Mouse (Mus musculus) kidney, adult 2 months (tissue): ENCODE measurements at regions not wholly inside any gene's neighbourhood (a gene's known extent, or its start where the extent isn't known, plus 50 kb on each side); places are given as distances from the start of the nearest gene placed in this dataset.
A peak's percentile ranks its signal among the peaks of the same experiment; 100 is the strongest.

Experiments
- DNase-seq: peaks from one replicate; pipeline ENCODE4 v3.0.0; 2021
- H3K27ac ChIP-seq: fragments of 200-500 bp; 2 replicates; pipeline ENCODE4 v1.5.1; 2012; ENCODE audit warnings: low read depth, low read length, control low read depth, inconsistent platforms; ENCODE audit not compliant: insufficient read depth
- H3K27me3 ChIP-seq: fragments of 200-500 bp; replicated peaks from 2 replicates; pipeline ENCODE4 v1.6.1; 2012; ENCODE audit warnings: mild to moderate bottlenecking, moderate library complexity, low read length, inconsistent platforms; ENCODE audit not compliant: control insufficient read depth, insufficient read depth
- H3K36me3 ChIP-seq: fragments of 200-500 bp; 2 replicates; pipeline ENCODE4 v1.6.1; 2012; ENCODE audit warnings: mild to moderate bottlenecking, moderate library complexity, low read length, inconsistent platforms; ENCODE audit not compliant: control insufficient read depth, insufficient read depth
- H3K4me1 ChIP-seq: fragments of 200-500 bp; 2 replicates; pipeline ENCODE4 v1.6.1; 2011; ENCODE audit warnings: low read length; ENCODE audit not compliant: control insufficient read depth, insufficient read depth
- H3K4me3 ChIP-seq: fragments of 200-500 bp; 2 replicates; pipeline ENCODE4 v1.5.1; 2011; ENCODE audit warnings: mild to moderate bottlenecking, low read depth, low read length, control low read depth; ENCODE audit not compliant: insufficient read depth
- CTCF ChIP-seq: fragments of 200-500 bp; conservative IDR thresholded peaks from 2 replicates; pipeline ENCODE4 v1.5.1; 2011; ENCODE audit warnings: low read depth, mild to moderate bottlenecking, control low read depth, low read length, moderate library complexity, mixed read lengths; ENCODE audit not compliant: insufficient read depth, insufficient read length
- POLR2A ChIP-seq: fragments of 200-500 bp; IDR thresholded peaks from one replicate; pipeline ENCODE4 v1.6.1; 2011; ENCODE audit warnings: low read depth, low read length, control low read depth
- WGBS: fragments of 180-500 bp; shearing (Covaris S2); methylation state at CpG from one replicate; pipeline ENCODE4 v1.1.7; 2018; 5-methylcytosine and 5-hydroxymethylcytosine counted together

GRCm38 (mm10) chr16:95057596-95057995 is 60.1 kb upstream of the Kcnj6 start:
- Histone ChIP-seq H3K4me1 (no peaks in the 10 kb centered on the region), H3K36me3 (no peaks in the 10 kb centered on the region), H3K4me3 (no peak overlapping the region), H3K27me3 (no peaks in the 10 kb centered on the region), H3K27ac (no peak overlapping the region)
- no peak for DNase-seq
- TF ChIP-seq CTCF (no peak), POLR2A (no peak)
- whole genome bisulfite sequencing, result 13% methylated on average over 1 of the region's 1 CpGs

GRCm38 (mm10) chr16:95064423-95064822 is 66.9 kb upstream of the Kcnj6 start:
- no peak overlapping the region for H3K27ac ChIP-seq
- 88% methylated on average over 6 of the region's 6 CpGs for WGBS
- TF ChIP-seq CTCF (no peak), POLR2A (no peak)
- no peaks in the 10 kb centered on the region for H3K36me3 ChIP-seq
- H3K4me1 ChIP-seq, result no peaks in the 10 kb centered on the region
- H3K27me3 ChIP-seq, result no peaks in the 10 kb centered on the region; the same call in 1 of the 2 replicates
- H3K4me3 ChIP-seq, result no peak overlapping the region
- no peak for DNase-seq

GRCm38 (mm10) chr16:95066687-95067086 is 69.2 kb upstream of the Kcnj6 start:
- no peak for TF ChIP-seq POLR2A
- TF ChIP-seq CTCF, result no peak
- 94% methylated on average over 3 of the region's 3 CpGs for WGBS
- Histone ChIP-seq H3K27me3 (no peaks in the 10 kb centered on the region; the same call in 1 of the 2 replicates), H3K4me3 (no peak overlapping the region), H3K36me3 (no peaks in the 10 kb centered on the region), H3K27ac (no peak overlapping the region), H3K4me1 (no peaks in the 10 kb centered on the region)
- no peak for DNase-seq

GRCm38 (mm10) chr16:95092471-95093221 is 95.1 kb upstream of the Kcnj6 start:
- Histone ChIP-seq H3K4me3 (no peak overlapping the region), H3K27ac (no peak overlapping the region), H3K27me3 (no peaks in the 10 kb centered on the region), H3K4me1 (no peaks in the 10 kb centered on the region), H3K36me3 (no peaks in the 10 kb centered on the region)
- 73% methylated on average over 6 of the region's 6 CpGs for WGBS
- no peak for DNase-seq
- TF ChIP-seq CTCF, result no peak
- TF ChIP-seq POLR2A, result no peak

- Histone ChIP-seq H3K4me3 (no peak overlapping the region), H3K27ac (no peak overlapping the region), H3K4me1 (no peaks in the 10 kb centered on the region), H3K27me3 (no peaks in the 10 kb centered on the region), H3K36me3 (no peaks in the 10 kb centered on the region)
- WGBS, result 24% methylated on average over 10 of the region's 10 CpGs
- TF ChIP-seq CTCF (no peak), POLR2A (no peak)
- DNase-seq, result peak; percentile 7
Observed at GRCm38 (mm10) chr16:95093753-95094152, 96.3 kb upstream of the Kcnj6 start.

GRCm38 (mm10) chr16:95100954-95101353 is 103.5 kb upstream of the Kcnj6 start:
- no peak overlapping the region for H3K4me3 ChIP-seq
- H3K27ac ChIP-seq, result no peak overlapping the region
- no peak for TF ChIP-seq POLR2A
- TF ChIP-seq CTCF, result no peak
- no peaks in the 10 kb centered on the region for H3K27me3 ChIP-seq
- no peaks in the 10 kb centered on the region for H3K36me3 ChIP-seq
- DNase-seq, result no peak
- H3K4me1 ChIP-seq, result no peaks in the 10 kb centered on the region
- 28% methylated on average over 9 of the region's 9 CpGs for WGBS

- H3K4me3 ChIP-seq, result no peak overlapping the region
- TF ChIP-seq POLR2A (no peak), CTCF (no peak)
- H3K27me3 ChIP-seq, result no peaks in the 10 kb centered on the region
- 28% methylated on average over 8 of the region's 8 CpGs for WGBS
- DNase-seq, result no peak
- no peaks in the 10 kb centered on the region for H3K36me3 ChIP-seq
- no peak overlapping the region for H3K27ac ChIP-seq
- H3K4me1 ChIP-seq, result no peaks in the 10 kb centered on the region
Observed at GRCm38 (mm10) chr16:95117531-95117930, 120.0 kb upstream of the Kcnj6 start.
